Mouse (Mus musculus): ENCODE measurements at regions not wholly inside any gene's neighbourhood (a gene's known extent, or its start where the extent isn't known, plus 50 kb on each side); places are given as distances from the start of the nearest gene placed in this dataset.

DNA sequence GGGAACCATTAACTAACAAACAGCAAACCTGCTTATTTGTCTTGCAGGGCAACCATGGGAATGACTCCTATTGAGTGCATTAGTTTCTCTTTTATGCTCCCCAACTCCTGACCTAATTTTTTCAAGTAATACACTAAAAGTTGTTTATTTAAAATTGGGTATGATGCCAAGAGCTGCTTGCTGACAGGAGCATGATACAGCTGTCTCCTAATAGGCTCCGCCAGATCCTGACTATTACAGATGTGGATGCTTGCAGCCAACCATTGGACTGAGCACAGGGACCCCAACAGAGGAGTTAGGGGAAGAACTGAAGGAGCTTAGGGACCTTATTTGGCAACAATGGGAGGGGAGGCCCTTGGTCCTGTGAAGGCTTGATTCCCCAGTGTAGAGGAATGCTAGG lies 427.1 kb upstream of the Cdh18 start:
- TF ChIP-seq GATA1 (IDR thresholded peaks at IDR 0.05; ENCODE audit: borderline replicate concordance, low read length) (no peak), FLI1 (IDR thresholded peaks at IDR 0.05; ENCODE audit: low read length) (no peak)

All from megakaryocyte, embryonic 14.5 days (primary cell).